Mouse (Mus musculus) limb, embryonic 12.5 days (tissue): ENCODE measurements around the gene Evi5. TPM values are rescaled to one million over a fixed set of nuclear protein-coding genes. Genes with fewer than 3 reads are reported as not detected.

ENCODE experiments used
- ATAC-seq: fragments of 200-750 bp; cut with Nextera tagmentation; 2 replicates; pipeline ENCODE4 v1.8.0; 2017; ENCODE audit warnings: low read depth, moderate TSS enrichment; ENCODE audit not compliant: insufficient number of reproducible peaks, insufficient read depth, low FRiP score, low TSS enrichment
- H3K27ac ChIP-seq: fragments of 300-500 bp; sonication (generic); 2 replicates; pipeline ENCODE4 v1.5.1; 2016; ENCODE audit warnings: mild to moderate bottlenecking, moderate library complexity
- H3K27me3 ChIP-seq: fragments of 300-500 bp; sonication (generic); 2 replicates; pipeline ENCODE4 v1.6.1; 2016; ENCODE audit warnings: mild to moderate bottlenecking, moderate library complexity
- H3K36me3 ChIP-seq: fragments of 300-500 bp; sonication (generic); 2 replicates; pipeline ENCODE4 v1.6.1; 2016; ENCODE audit warnings: mild to moderate bottlenecking, moderate library complexity
- H3K4me1 ChIP-seq: fragments of 300-500 bp; sonication (generic); replicated peaks from 2 replicates; pipeline ENCODE4 v1.6.1; 2016
- H3K4me2 ChIP-seq: fragments of 300-500 bp; sonication (generic); 2 replicates; pipeline ENCODE4 v1.6.1; 2016; ENCODE audit warnings: mild to moderate bottlenecking, moderate library complexity
- H3K4me3 ChIP-seq: fragments of 300-500 bp; sonication (generic); replicated peaks from 2 replicates; pipeline ENCODE4 v1.5.1; 2016; ENCODE audit warnings: mild to moderate bottlenecking
- H3K9ac ChIP-seq: fragments of 300-500 bp; sonication (generic); replicated peaks from 2 replicates; pipeline ENCODE4 v1.6.1; 2016; ENCODE audit warnings: mild to moderate bottlenecking, moderate library complexity
- H3K9me3 ChIP-seq: fragments of 300-500 bp; sonication (generic); 2 replicates; pipeline ENCODE4 v1.6.1; 2016; ENCODE audit warnings: mild to moderate bottlenecking, moderate library complexity
- WGBS: fragments of 180-500 bp; shearing (Covaris S2); methylation state at CpG from one replicate; pipeline ENCODE4 v1.1.7; 2016; 5-methylcytosine and 5-hydroxymethylcytosine counted together
- polyA plus RNA-seq: library from polyadenylated mRNA; unstranded; fragments of >200 nt; fragmentation: Nextera tagmentation; extraction: Ambion mirVana; gene quantifications from 2 replicates; pipeline ENCODE4 v1.2.1, GENCODE M21; 2016

Evi5 gene
- polyA plus RNA-seq, 1 experiment from 2014 or later: 88.4 TPM

DNA sequence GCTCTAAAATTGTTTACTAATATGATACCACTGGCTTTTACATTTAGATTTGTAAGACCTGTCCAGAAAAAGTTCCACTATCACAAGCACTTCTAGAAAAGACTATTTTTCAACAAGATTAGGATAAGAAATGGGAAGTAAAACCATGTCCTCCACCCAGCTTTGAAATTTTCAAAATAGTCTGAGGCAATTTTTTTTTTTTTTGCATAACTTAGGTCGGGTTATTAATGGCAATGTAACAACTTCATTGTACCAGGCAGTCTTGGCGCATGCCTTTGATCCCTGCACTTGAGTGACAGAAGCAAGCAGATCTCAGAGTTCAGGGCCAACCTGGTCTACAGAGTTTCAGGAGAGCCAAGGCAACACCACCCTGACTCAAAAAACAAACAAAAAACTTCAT is 5.2 kb downstream of the Evi5 start:
- peaks cover 2% of the 10 kb centered on the region; the same call in 1 of the 2 replicates for H3K27me3 ChIP-seq
- H3K4me3 ChIP-seq: no peak overlapping the region

DNA sequence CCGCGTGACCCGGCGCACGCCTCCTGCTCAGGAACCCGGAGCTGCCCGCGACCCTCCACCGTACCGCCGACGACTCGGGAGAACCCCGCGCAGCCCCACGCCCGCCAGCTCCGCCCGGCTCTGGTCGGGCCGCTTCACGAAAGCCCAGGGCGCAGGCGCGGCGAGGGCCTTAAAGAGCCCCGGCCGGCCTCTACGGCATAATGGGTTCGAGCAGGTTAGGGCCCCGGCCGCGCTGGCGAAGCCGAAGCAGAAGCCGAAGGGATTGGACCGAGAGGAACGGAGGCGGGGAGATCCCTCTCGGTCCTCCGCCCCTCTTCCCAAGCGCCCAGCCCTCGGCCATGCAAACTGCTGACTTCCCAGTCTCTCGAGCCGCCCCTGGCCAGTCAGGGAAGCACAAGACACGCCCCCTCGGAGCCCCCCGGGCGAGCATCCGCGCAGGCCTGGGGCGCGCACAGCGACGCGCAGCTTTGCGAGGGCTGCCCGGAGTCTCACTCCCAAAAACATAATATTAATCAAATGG is 5.9 kb downstream of the Evi5 start:
- Histone ChIP-seq H3K36me3 (no peaks in the 10 kb centered on the region), H3K4me2 (peak overlapping the region; percentile 60), H3K9ac (peak overlapping the region; percentile 90), H3K4me3 (peak overlapping the region; percentile 84), H3K27me3 (peaks cover 2% of the 10 kb centered on the region; the same call in 1 of the 2 replicates), H3K4me1 (peaks cover 21% of the 10 kb centered on the region), H3K27ac (peak overlapping the region; percentile 99), H3K9me3 (no peaks in the 10 kb centered on the region)
- peak; percentile 99 for ATAC-seq
- WGBS: under 1% methylated on average over 58 of the region's 58 CpGs

More for the DNA sequence above, 5.2 kb downstream of the Evi5 start:
- no peaks in the 10 kb centered on the region for H3K36me3 ChIP-seq
- peaks cover 21% of the 10 kb centered on the region for H3K4me1 ChIP-seq
- H3K4me2 ChIP-seq: no peak overlapping the region
- ATAC-seq: no peak
- no peak overlapping the region for H3K9ac ChIP-seq
- no peaks in the 10 kb centered on the region for H3K9me3 ChIP-seq
- H3K27ac ChIP-seq: no peak overlapping the region
- WGBS: 67% methylated on average over 2 of the region's 2 CpGs

DNA sequence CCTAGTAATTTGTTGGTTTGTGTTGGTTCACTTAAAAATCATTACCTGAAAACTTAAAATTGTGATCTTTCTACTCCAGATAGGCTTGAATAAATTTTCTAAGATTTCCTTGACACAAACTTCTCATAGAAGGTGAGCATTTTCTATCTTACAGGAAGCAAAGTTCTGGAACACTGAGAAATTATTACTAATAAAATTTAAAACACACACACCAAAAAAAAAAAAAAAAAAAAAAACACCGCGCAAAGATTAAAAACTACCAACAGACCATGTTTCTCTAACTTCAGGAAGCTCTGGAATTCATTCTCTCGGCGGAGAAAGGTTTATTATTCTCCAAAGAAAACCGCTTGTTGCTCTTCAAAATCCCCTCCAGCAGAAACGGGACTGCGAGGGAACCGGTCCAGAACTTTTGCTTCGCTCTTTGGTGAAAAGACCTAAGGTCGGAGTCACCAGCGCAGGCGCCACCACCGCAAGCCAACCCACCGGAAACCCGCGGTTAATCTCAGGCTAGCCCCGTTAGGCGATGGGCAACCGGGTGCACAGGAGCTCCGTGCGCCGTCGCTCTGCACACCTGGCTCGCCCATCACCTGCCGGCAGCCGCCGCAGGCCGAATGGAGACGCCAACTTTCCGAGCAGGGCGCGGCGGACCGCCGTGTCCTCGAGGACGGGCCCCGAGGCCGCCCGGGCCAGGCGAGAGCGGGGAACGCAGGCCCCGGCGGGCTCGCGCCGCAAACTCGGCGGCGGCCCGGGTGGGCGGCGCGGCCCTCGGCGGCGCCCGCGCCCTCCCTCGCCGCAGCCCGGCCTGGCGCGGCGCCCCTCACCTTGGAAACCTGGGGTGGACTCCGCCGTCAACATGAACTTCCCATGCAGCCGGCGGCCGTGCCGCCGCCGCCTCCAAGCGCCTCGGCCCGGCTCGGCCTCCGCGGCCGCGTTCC is 6.7 kb downstream of the Evi5 start:
- H3K4me3 ChIP-seq: peak overlapping the region; percentile 84
- under 1% methylated on average over 78 of the region's 82 CpGs for WGBS
- H3K4me1 ChIP-seq: peaks cover 16% of the 10 kb centered on the region
- peak; percentile 54 for ATAC-seq
- peak overlapping the region; percentile 99 for H3K27ac ChIP-seq
- peak overlapping the region; percentile 60 for H3K4me2 ChIP-seq
- H3K36me3 ChIP-seq: no peaks in the 10 kb centered on the region
- H3K9me3 ChIP-seq: no peaks in the 10 kb centered on the region
- H3K9ac ChIP-seq: peak overlapping the region; percentile 90
- peaks cover 2% of the 10 kb centered on the region; the same call in 1 of the 2 replicates for H3K27me3 ChIP-seq

DNA sequence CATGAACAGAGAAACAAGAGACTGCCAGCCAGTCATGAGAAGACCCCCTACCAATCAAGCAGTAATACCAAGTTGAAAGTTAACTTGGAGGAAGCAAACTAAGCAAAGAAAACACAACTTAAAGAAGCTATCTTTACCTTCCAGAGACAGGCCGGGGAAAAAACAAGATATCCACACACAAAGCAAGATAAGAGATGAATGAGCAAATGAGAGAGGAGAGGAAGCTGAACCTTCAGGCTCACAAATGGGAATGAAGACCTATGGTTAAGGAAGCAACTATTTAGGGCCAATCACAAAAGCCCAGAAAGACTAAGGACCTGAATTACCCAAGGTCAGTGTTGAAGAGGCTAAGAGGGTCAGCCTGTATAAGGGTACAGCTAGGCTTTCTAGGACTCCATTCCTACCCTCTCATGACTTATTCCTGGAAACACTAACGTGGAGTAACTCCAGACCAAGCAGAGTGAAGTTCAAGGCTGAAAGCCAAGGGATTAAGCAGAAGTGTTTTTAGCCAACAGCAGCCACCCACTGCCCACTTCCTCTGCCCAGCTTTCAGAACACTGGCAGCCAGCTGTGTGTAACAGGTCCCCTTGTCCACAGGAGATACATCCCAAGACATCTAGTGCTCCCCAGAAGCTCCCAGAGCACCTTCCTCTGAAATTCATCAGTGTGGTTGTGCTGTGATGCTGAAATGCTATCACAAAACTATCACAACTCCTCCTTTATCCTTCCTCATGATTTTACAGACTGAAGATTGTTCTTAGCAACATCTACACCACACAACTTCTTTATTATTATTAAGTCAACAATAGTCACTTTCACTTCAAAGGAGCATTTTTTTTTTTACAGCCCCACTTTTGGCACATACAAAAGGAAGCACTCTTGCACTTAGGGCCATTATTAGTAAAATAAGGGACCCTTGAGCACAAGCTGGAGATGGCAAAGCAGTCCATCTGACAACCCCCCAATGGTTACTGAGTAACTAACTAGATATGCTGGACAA is 8.5 kb downstream of the Evi5 start:
- no peaks in the 10 kb centered on the region for H3K9me3 ChIP-seq
- H3K4me2 ChIP-seq: no peak overlapping the region
- peaks cover 16% of the 10 kb centered on the region for H3K4me1 ChIP-seq
- H3K4me3 ChIP-seq: no peak overlapping the region
- 72% methylated on average over 2 of the region's 2 CpGs for WGBS
- no peak overlapping the region for H3K9ac ChIP-seq
- H3K27me3 ChIP-seq: no peaks in the 10 kb centered on the region
- ATAC-seq: no peak
- no peak overlapping the region for H3K27ac ChIP-seq
- H3K36me3 ChIP-seq: no peaks in the 10 kb centered on the region

DNA sequence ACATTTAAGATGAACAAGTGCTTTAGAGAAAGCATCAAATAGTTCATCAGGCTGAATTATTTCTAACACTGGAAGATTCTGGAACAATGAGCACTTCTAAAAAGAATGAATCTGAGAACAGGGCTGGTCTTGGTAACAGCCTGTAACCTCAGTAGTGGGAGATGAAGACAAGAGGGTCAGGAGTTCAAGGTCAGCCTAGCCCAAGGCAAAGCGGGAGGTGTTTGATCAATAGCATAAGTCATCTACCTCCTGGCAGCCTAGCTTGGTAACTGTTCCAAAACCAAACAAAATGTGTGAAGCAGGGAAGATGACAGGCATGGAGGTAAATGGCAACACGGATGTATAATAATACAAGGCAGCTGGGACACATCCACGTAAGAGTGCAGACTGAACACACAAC is 10.9 kb downstream of the Evi5 start:
- Histone ChIP-seq H3K4me3 (no peak overlapping the region), H3K27ac (no peak overlapping the region), H3K4me1 (peaks cover 16% of the 10 kb centered on the region), H3K27me3 (no peaks in the 10 kb centered on the region), H3K9me3 (no peaks in the 10 kb centered on the region), H3K36me3 (no peaks in the 10 kb centered on the region), H3K4me2 (no peak overlapping the region), H3K9ac (no peak overlapping the region)
- 89% methylated on average over 3 of the region's 3 CpGs for WGBS
- no peak for ATAC-seq

DNA sequence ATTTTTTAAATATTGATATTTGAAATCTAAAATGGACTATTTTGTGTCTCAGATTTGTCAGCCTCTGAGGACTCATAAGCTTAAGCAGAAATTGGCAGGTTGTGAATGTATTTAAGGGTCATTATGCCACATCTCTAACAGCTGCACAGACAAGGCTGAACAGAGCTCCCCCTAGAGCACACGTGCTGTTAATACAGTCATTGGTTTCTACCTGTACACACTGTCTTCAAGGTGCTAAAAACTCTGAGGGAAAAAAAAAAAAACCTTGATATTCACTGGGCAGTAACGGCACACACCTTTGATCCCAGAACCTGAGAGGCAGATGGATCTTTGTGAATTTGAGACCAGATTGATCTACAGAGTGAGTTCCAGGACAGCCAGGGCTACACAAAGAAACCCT is 15.9 kb downstream of the Evi5 start:
- ATAC-seq: no peak
- WGBS: 45% methylated on average over 2 of the region's 2 CpGs
- Histone ChIP-seq H3K9ac (no peak overlapping the region), H3K4me2 (no peak overlapping the region), H3K36me3 (no peaks in the 10 kb centered on the region), H3K27me3 (no peaks in the 10 kb centered on the region), H3K9me3 (no peaks in the 10 kb centered on the region), H3K4me3 (no peak overlapping the region), H3K27ac (no peak overlapping the region), H3K4me1 (0 out of 2 replicates have a peak, but pooled peaks cover 6% of the 10 kb centered on the region)

DNA sequence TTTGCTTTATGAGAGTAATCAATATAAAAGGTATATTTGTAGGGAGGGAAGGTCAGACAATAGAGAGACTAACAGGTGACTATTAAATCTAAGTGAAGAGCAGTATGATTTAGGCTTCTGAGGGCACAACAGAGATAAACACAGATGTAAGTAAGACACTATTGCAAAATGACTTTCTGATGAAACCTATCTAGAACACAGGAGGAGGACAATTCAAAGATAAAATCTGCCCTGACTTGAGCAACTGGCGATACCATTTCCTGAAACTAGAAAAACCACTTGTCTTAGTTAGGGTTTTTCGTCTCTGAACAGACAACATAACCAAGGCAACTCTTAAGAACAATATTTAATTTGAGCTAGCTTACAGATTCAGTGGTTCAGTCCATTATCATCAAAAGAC is 19.4 kb downstream of the Evi5 start:
- WGBS: 86% methylated on average over 2 of the region's 2 CpGs
- 0 out of 2 replicates have a peak, but pooled peaks cover 4% of the 10 kb centered on the region for H3K36me3 ChIP-seq
- H3K4me1 ChIP-seq: 0 out of 2 replicates have a peak, but pooled peaks cover 9% of the 10 kb centered on the region
- no peaks in the 10 kb centered on the region for H3K9me3 ChIP-seq
- H3K4me3 ChIP-seq: no peak overlapping the region
- no peak overlapping the region for H3K27ac ChIP-seq
- no peaks in the 10 kb centered on the region for H3K27me3 ChIP-seq
- H3K9ac ChIP-seq: no peak overlapping the region
- no peak overlapping the region for H3K4me2 ChIP-seq
- ATAC-seq: no peak

DNA sequence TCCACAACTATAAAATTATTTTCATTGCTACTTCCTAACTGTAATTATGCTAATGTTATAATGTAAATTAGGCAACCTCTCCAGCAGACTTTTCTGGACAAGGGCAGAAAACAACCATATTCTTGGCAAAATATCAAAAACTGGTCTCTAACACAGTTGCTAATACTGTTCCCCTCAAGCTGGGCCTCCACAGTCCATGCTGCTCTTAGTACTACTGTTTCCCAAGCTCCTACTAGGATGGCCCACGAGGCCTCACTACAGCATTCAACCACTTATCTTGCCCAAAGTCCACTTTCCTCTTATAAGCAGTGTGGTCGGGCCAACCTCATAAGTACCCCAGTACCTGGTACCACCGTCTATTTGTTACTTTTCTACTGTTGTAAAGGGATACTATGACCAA is 20.4 kb downstream of the Evi5 start:
- no peak for ATAC-seq
- no peak overlapping the region for H3K4me2 ChIP-seq
- WGBS: 88% methylated on average over 3 of the region's 3 CpGs
- no peaks in the 10 kb centered on the region for H3K9me3 ChIP-seq
- no peak overlapping the region for H3K9ac ChIP-seq
- H3K36me3 ChIP-seq: 0 out of 2 replicates have a peak, but pooled peaks cover 4% of the 10 kb centered on the region
- H3K4me1 ChIP-seq: 0 out of 2 replicates have a peak, but pooled peaks cover 9% of the 10 kb centered on the region
- H3K27ac ChIP-seq: no peak overlapping the region
- no peak overlapping the region for H3K4me3 ChIP-seq
- H3K27me3 ChIP-seq: no peaks in the 10 kb centered on the region

DNA sequence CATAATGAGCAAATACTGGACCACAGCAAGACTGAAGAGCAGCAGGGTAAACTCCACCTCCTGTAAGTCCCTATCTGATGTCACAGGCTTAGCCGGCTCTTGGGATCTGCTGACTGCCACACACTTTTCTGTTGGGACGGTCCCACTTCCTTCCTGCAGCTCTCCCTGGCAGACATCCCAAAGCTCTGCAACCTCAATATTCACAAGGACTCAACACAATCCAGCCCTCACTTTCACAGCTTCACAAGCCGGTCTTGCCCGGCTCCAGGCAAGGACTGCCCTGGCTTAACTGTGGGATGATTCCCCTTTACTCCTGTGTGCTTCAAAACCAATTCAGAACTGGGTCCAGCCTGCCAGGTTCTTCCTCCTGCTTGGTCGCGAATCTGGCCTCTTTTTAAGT is 21.1 kb downstream of the Evi5 start:
- Histone ChIP-seq H3K27ac (no peak overlapping the region), H3K4me3 (no peak overlapping the region), H3K36me3 (0 out of 2 replicates have a peak, but pooled peaks cover 4% of the 10 kb centered on the region), H3K4me1 (0 out of 2 replicates have a peak, but pooled peaks cover 9% of the 10 kb centered on the region), H3K9ac (no peak overlapping the region), H3K4me2 (no peak overlapping the region), H3K27me3 (no peaks in the 10 kb centered on the region), H3K9me3 (no peaks in the 10 kb centered on the region)
- 46% methylated on average over 6 of the region's 6 CpGs for WGBS
- ATAC-seq: no peak

DNA sequence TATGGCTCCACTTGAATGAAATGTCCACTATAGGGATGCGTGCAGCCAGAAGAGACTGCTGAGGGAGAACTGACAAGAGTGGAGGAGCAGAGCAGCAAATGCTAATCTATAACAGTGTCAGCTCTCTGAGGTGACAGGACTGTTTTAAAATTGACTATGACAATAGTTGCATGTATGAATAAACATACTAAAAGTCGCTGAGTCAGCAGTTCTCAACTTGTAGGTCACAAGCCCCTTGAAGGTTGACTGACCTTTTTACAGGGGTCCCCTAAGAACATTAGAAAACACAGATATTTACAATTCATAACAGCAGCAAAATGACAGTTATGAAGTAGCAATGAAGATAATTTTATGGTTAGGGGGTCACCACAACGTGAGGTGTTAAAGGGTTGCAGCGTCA is 25.9 kb downstream of the Evi5 start:
- H3K27me3 ChIP-seq: no peaks in the 10 kb centered on the region
- WGBS: 95% methylated on average over 4 of the region's 4 CpGs
- H3K9ac ChIP-seq: no peak overlapping the region
- H3K4me2 ChIP-seq: no peak overlapping the region
- H3K9me3 ChIP-seq: no peaks in the 10 kb centered on the region
- peaks cover 3% of the 10 kb centered on the region; the same call in 1 of the 2 replicates for H3K4me1 ChIP-seq
- ATAC-seq: no peak
- H3K27ac ChIP-seq: no peak overlapping the region
- H3K36me3 ChIP-seq: 0 out of 2 replicates have a peak, but pooled peaks cover 4% of the 10 kb centered on the region
- no peak overlapping the region for H3K4me3 ChIP-seq
